Mouse (Mus musculus): Measurements from ENCODE around the gene Hemk1.

Hemk1 gene

DNA sequence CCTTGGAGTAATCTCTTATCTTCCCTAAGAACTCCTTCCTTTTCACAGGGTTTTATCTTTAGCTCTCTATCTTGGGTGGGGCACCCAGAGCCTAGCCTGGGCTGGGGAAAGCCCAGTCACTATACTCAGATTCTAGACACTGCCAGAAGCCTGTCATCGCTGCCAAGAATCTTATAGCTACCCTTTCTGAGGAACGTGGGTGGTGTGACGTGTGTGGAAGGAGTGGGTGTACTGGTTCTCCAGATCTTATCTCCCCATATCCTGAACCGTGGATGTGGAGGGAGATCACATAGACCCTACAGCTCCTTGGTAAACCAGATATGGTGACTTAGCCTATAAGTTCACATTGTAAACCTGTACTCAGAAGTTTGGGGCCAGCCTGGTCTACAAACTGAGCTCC lies 42.5 kb downstream of the Hemk1 start:
- DNase-seq (ENCODE audit: low spot score in 2 of 2), result peak; percentile 53 to 55

DNA sequence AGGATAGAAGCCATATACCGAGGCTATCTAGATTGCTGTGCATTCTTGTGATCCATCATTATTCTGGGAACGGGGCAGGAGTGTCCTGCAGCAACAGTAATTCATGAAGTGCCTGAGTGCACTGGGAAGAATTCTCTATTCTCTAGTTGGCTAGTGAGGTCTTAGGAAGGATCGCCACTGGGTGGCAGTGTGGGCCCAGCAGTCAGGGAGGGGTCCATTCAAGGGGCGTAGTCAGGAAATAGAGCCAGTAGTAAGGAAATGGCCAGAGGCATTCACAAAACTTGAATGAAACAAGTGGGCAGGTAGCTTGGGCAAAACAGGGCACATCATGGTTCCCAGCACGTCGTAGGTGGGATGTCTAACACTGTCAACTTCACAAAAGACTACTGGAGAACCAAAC lies 43.9 kb downstream of the Hemk1 start:
- peak; percentile 73 to 74 for DNase-seq (ENCODE audit: low spot score in 2 of 2)

DNA sequence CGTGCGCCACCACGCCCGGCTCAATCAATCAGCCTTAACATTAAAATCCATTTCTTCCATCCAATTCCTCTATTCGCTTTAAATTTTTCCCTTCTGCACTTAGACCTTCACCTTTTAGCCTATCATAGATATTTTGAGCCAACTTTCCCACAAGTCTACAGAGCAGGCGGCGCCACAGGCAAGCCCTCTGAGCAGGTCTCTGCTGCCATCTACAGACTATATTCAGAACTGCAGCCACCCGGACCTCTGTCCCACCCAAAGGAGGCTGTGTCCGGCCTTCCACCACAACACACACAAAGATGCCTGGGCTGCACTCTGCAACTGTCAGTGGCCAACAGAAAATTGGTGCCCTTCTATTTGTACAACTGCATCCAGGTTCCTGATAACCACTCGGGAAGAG lies 47.3 kb downstream of the Hemk1 start:
- DNase-seq (ENCODE audit: low spot score in 2 of 2), result peak; percentile 81 to 85

DNA sequence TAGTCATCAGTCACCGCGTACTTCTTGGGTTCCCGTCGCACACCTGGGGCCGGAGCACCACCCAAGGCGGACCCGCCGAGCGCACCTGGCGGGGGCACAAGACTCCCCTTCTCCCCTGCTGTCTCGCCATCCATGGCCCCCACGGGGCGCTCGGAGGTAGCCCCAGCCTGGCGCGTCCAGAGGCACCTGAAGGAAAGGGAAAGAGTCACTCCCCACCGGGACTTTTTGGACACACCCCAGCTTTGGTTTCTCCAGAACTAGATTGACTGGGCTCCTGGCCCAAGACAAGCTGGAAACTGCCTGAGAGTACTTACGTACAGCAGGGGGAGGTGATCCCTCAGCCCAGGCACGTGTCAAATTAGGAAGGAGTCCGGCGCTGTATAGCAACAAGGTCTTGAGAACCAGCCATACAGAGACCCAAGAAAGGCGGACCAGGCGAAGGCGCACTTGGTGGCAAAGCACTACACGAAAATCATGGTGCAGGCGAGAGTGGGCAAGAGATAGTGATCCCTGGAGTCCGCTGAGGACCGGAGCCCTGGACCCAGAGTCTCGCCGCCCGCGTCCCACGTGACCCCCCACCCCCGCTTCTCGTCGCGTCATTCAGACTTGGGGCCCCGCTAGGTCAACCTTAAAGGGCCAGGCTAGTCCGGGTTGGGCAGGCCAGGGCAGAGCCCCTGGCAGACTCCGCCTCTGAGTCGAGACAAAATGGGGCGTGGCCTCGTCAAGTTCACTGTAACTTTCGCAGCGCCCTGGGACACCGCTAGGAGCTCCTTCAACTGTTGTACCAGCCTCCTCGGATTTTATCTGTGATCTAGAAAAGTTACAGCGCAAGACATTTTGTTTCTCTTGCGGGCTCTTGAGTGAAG lies 48.7 kb downstream of the Hemk1 start, which contains the start of gene Mapkapk3:
TSS of gene Mapkapk3 (minus strand) at position 667 of the 866 bp plus-strand sequence.
- DNase-seq (ENCODE audit: low spot score in 2 of 2), result peak; percentile 21 to 33

DNA sequence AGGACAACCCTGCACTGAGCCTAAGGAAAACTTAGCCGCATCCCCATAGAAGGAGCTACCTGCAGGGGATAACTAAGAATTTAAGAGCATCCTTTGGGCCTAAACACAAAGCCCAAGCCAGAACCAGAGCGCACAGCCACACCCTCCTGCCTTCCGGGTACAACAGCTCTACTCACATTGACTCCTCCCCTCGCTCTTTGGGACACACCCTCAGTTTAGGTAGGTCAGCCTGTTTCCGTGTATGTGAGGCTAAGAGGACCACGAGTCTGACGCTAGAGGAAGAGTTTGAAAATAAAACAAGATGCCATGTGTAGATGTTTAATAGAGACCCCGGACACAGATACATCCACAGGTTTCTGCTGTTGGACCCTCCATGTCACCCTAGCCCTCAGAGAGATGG lies 49.4 kb downstream of the Hemk1 start:
- no peak for DNase-seq (ENCODE audit: low spot score in 2 of 2)

DNA sequence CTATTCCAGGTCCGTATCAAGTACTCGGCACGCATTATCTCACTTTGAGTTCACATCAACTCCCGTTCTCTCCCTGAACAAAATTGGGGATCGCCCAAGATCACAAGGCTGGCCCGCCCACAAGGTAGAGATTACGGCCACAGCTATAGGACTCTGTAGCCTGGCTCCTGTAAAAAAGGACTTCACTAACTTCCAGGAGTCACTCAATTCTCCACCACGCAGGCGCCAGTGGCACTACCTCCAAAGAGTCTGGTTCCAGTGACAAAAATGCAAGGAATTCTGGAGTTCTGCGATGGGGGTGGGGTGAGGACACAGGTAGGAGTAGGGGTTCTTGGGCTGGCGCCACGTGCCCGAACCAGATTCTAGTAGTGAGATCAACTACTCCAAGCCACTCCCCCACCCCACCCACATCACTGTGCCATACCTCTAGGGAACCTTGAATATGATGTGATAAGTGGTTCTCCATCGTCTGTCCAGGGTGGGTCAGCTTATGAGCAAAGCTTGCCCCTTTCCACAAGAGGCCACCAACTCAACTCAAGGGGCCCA lies 50.0 kb downstream of the Hemk1 start:
- no peak for DNase-seq (ENCODE audit: low spot score in 2 of 2)

DNA sequence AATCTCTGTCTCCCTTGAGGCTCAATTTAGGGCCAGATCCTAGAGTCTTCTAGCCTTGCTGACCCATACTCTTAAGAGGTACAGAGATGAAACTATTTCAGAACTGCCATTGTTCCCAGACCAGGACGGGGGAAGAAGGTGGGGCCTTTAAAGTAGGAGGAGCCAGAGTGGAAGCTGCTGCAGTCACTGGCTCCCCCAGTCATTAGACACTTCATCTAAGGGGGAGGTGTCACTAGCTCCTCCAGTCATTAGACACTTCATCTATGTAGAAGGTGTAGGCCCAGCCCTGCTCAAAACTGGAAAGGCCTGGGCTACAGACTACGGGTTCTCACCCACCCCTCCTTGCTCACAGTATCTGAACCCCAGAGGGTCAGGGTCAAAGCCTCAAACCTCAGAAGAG lies 50.9 kb downstream of the Hemk1 start:
- no peak for DNase-seq (ENCODE audit: low spot score in 2 of 2)

DNA sequence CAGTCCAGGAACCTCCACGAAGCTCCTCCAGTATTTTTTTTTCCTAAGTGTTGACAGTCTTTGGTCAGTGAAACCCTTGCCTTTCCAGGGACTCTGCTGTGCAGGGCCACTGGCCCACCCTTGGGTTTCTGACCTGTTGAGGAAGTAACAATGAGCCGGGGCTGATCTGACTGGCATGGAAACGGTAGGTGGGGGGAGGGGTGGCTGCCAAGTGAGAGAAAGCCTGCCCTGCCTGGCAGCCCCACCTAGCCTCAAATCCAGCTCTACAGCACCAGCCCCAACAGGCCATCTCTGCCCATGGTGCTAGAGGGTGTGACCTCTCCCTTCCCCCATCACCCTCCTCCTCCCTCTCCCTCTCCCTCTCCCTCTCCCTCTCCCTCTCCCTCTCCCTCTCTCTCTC lies 53.1 kb downstream of the Hemk1 start:
- DNase-seq (ENCODE audit: low spot score in 2 of 2), result no peak

DNA sequence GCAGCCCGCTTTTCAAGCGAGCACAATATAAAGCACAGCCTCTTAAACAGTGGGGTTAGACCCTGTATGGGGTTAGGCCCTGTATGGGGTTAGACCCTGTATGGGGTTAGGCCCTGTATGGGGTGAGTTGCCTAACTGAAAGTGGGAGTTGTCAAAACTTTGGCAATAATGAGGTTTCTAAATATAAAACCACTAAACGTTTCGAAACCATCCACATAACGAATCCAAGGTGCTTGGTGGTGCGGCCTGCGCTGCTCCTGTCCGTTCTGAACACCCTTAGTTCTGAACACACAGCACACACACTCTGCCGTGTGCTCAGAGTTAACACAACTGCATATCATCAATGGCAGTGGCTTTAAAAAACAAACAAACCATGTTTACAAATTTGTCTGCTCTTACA lies 55.2 kb downstream of the Hemk1 start:
- DNase-seq (ENCODE audit: low spot score in 2 of 2), result no peak

DNA sequence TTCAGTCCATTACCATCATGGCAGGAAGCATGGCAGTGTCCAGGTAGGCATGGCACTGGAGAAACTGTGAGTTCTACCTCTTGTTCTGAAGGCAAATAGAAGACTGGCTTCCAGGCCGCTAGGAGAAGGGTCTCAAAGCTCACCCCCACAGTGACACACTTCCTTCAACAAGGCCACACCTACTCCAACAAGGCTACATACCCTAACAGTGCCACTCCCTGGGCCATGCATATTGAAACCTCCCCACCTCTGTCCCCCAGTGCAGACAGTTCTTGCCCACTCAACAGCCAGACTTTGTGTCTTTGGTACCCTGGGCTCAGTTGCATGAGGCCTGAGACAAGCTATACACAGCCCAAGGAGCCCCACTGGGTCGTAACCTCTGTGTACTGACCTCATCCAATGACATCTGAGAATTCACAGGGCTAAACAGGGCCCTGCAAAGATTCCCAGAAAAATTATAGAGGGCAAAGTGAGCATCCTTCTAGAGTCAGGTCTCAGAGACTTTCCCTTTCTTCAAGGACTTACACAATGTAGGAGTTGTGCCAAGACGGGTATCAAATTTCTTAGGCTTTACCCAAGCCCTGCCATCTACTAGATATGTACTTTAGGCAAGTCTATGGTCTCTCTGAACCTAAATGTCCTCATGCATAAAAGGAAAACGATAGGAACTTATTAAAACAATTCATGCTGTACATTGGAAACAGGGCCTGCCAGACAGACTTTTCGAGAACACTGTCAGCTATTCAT lies 56.7 kb downstream of the Hemk1 start:
- DNase-seq (ENCODE audit: low spot score in 2 of 2), result no peak

DNA sequence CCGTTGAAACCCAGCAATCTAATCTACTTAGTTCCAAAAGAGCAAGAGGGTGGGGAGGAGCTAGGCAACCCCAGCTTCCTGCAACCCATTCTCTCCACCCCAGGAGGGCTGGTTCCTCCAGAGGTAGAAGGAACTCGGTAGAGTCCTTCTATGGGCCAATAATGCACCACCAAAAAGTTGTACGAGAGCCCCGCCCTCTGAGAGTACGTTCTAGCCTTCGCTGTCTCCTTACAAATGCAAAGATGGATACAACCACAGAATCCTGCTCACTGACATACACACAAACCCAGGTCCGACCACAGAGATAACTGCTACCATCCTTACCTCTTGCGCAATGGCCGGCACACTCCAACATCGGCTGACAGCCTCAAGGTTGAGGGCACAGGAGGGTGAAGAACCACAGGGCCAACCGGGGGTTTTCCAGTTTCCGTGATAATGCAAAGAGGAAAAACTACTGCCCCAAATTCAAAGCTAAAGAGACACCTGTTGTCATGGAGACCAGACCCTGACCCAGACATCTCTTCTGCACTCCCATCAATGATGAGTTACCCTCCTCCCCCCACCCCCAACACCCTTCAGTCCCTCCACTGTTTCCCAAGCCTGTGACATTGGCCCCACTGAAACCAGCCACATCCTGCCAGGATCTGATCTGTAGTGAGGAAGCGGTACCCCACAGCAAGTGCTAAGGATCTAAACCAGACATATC lies 57.7 kb downstream of the Hemk1 start:
- DNase-seq (ENCODE audit: low spot score in 2 of 2), result no peak

DNA sequence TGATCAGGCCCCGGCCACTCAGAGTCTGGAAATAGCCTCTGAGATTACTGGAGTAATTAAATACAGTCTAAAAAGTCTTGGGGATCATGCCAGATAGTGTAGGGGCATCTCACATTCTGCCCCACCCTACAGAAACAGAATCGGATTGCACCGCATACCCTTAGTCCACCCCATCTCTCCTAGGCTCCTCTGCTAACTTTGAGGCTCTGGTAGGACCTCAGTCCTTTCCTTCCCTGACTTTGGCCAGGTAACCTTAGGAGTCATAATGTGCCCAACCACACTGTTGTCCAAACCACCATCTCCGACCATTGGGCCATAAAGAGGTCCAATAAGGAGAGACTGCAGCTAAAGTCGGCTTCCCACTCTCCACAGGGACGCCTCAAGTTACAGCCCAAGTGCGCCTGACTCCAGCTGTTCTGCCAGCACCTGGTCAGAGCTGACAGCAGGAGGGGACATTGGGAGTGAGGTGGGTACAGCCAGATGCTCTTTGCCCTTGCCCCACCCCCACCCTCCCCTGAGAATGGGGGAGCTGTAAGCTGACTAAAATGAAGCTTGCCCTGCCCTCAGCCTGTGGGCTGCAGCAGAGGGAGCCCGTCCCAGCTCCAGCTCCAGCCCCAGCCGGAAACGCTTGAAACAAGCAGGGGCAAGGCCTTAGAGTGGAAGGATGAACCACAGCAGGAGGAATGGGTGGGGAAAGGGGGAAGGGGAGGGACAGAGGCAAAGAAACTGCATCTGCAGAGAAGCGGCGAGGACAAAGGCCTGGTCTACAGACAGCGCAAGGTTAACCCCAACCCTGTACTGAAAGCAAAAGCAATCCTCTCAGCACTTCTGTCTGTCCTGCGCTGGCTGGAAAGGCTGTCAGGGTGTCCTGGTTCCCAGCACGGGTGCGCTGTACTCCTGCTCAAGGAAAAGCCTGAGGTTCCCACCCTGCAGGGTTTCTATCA lies 58.5 kb downstream of the Hemk1 start:
- no peak for DNase-seq (ENCODE audit: low spot score in 2 of 2)

DNA sequence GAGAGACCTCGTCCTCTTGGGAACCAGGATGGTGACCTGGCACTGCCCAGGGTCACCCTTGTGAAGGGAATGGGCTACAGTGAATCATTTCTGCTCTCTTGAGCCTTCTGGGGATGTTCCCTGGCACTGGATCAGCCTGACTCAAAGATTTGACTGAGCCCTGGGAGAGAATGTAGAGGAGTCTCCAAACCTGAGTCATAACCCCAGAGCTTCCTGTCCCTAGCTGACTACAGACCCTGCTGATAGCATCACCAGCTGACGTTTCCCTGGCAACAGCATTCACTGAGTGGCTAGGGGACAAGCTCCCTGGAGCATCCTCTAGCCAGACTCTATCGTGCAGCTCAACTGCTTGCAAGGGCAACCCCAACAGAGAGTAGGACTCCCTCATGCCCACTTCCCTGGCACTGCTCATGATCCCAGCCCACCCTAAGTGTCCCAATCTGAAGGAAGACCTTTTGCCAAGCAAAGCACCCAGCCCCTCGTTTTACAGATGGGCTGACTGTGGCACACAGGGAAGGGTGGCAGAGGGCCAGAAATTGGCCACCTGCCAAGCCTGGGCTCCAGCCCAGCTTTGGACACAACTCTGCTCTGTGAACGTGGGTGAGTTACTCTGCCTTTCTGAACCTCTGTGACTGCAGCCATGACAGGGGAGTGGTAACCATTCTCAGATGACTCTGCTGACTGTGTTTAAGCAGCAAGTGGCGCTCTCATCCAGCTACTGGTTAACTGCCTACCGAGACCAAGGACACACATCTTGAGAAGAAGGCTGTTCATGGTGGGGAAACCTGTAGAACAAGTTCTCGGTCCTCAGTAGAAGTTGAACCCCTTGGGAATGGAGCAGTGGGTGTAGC lies 59.4 kb downstream of the Hemk1 start:
- no peak for DNase-seq (ENCODE audit: low spot score in 2 of 2)

DNA sequence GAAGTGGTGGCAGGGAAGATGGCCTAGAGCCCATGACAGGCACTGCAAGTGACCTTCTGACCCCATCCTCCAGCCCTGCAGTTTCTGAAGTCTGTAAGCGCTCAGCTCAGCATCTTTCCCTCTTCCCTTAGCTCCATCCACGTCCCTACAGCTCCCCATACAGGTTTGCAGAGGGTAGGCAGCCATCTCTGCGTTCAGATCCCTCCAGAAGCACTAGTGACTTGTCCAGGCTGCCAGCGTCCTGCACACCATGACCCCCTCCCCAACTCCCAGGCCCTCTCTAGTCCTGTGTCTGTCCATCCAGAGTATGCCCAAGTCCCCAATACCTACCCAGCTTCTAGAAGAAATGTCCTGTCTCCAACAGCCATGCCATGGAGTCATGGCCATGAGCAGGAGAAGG lies 60.0 kb downstream of the Hemk1 start:
- no peak for DNase-seq (ENCODE audit: low spot score in 2 of 2)

DNA sequence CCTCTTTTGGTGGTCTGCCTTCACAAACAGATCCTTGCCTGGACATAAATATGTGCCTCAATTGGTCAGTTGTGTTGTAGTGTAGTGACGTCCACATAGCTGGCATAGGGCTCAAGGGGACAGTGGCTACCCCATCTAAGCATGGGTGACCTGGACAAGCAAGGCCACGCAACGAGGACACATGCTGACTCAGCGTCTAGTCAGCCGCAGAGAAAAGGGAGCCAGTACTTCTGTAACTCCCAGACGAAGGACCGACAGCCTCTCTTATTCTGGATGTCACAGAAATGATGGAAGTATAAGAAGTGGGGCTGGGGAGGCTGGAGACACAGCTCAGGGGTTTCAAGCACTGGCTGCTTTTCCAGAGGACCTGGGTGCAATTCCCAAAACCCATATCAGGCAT lies 60.5 kb downstream of the Hemk1 start:
- DNase-seq (ENCODE audit: low spot score in 2 of 2), result no peak
